Mouse (Mus musculus): ENCODE results near the gene Neb.

Gene Neb

DNA sequence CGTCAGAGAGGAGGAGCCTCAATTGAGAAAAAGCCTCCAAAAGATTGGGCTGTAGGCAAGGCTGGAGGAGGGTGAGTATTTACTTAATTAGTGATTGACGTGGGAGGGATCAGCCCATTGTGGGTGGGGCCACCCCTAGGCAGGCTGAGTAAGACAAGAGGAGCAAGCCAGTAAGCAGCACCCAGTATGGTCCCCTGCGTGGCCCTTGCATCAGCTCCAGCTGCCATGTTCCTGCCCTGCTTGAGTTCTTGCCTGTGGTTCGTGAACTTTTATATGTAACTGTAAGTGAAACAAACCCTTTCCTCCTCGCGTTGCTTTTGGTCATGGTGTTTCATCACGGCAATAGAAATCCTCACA is at the start of gene Neb:
Gene Neb (minus strand): TSS at position 27 of the 357 bp plus-strand sequence.
- DNase-seq: no peak

DNA sequence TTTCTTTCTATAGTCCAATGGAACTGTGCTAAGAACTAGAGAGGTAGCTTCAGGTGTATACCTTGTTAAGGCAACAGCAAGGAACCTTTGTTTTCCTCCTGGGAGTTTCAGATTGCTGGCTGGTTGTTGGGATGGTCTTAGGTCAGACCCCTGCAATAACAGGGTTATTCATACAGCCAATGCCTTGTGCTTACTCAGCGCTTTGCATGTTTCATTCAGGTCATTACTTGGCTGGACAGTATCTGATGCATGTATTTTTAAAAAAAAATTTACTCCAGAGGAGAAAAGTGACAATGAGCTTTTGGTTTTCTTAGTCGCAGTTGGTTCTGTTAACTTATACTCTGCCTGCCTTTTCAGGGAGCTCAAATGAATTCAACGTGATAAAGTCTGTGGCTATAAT is 49.1 kb upstream of the Neb start:
- DNase-seq: no peak

GRCm38 (mm10) chr2:52426041-52426440 is 47.8 kb upstream of the Neb start:
- no peak for DNase-seq

- no peak for DNase-seq
Measured at GRCm38 (mm10) chr2:52425523-52425795, 47.2 kb upstream of the Neb start.

- DNase-seq: peak; percentile 97
Measured at GRCm38 (mm10) chr2:52424747-52425522, 46.7 kb upstream of the Neb start, which contains the start of gene Arl5a. Gene Arl5a (minus strand): TSS chr2:52424901.

- DNase-seq: no peak
Measured at GRCm38 (mm10) chr2:52424248-52424728, 46.0 kb upstream of the Neb start.

- no peak for DNase-seq
Measured at GRCm38 (mm10) chr2:52423611-52424247, 45.5 kb upstream of the Neb start.

- DNase-seq: no peak
Measured at GRCm38 (mm10) chr2:52422871-52423610, 44.8 kb upstream of the Neb start.

DNA sequence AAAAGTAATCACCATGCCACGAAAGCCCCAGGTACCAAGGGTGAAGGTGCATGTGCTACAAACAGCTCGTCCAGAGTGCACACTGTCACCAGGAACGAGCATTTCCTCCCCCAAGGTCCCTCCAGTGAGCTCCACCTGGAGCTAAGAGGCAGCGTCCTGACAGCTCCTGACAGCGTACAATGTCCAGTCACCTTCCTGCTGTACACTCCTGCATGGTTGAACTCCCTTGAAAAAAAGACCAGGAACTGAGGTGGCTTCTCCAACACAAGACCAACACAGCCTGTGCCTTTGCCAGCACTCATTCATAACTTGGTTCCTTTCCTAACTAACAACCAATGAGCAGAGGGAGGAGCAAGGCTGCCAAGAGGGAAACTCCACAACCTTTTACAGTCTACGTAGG is 42.9 kb upstream of the Neb start:
- DNase-seq: no peak

DNA sequence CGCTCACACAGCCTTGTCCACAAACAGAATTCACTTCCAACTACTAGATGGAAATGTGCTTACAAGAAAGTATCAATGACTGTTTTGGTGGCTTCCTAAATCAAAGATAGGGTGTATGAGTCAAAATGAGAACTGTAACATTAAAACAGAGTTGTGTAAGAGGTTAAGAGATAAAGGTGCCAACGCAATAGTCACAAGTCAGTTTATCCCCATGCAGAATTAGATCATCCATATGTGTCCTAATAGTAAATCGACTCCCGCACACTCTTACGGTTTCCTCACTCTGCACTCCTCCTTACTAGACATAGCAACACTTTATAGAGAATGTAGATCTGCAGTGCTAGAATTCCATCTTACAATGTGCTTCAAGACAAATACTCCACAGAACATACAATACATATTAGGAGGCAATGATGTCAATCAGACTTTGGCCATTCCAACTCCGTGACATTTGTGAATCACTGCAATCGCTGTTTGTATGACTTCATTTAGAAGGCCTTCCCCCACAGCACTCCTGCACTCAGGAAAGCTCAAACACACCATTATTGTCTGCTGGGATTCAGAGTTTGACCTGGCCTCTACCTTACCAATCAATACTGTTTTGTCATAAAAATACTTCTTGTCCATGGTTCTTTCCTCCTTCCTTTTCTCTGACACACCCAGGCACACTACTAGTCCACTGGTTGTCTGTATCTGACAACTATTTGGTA is 41.9 kb upstream of the Neb start:
- DNase-seq: no peak

DNA sequence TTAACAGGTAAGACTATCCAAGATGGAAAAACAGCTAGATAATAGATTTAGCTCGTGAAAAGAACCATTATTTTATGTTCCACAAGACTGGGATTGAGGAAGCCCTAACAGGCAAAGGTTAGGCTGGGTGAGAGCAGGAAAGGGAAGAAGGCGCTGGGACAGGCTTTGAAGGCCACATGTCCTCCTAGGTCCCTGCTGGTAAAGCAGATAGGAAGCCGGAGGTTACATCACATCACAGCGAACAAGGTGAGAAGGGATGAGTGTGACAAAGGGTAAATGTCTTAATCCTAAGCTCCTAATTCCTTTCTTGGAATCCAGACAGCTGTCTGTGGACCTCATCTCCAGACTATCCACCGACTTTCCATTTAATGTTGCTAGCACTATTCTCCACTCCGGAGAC is 41.0 kb upstream of the Neb start:
- DNase-seq: no peak

- no peak for DNase-seq
Measured at GRCm38 (mm10) chr2:52412524-52413037, 34.3 kb upstream of the Neb start.

- no peak for DNase-seq
Measured at GRCm38 (mm10) chr2:52406480-52406879, 28.2 kb upstream of the Neb start.

DNA sequence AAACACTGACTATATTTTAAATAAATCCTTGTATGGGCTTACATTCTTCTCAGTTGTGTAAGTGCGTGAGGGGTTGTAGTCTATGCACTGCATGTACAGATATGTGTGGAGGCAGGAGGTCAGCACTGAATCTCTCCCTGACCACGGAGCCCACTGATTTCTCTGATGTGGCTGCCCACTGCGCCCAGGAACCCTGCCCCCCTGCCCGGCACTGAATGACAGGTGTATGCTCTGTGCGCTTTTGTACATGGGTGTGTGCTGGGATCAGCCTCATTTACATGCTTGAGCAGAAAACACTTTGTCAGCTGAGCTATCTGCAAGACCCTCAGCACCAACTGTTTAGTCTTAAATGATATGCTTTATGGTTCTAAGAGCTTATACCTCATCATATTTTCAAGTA is 27.0 kb upstream of the Neb start:
- DNase-seq: no peak

- no peak for DNase-seq
Measured at GRCm38 (mm10) chr2:52394529-52394928, 16.3 kb upstream of the Neb start.

GRCm38 (mm10) chr2:52390415-52390975 is 12.2 kb upstream of the Neb start:
- no peak for DNase-seq

DNA sequence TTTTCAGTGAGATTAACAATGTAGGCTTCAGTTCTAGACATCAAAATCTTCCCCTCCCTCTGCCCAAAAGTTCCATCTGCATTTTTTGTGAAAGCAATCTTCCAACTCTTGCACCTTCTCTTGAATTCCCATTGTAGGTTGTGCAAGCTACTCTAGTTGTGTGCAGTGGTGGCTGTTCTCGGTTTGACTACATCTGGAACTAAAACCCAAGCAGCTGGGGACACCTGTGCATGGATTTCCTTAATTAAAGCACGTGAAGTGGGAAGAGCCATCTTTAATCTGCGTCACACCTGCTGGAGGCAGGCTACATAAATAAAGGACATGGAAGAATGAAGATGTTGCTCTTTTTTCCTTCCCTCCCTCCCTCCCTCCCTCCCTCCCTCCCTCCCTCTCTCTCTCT is 11.7 kb upstream of the Neb start:
- DNase-seq: no peak

DNA sequence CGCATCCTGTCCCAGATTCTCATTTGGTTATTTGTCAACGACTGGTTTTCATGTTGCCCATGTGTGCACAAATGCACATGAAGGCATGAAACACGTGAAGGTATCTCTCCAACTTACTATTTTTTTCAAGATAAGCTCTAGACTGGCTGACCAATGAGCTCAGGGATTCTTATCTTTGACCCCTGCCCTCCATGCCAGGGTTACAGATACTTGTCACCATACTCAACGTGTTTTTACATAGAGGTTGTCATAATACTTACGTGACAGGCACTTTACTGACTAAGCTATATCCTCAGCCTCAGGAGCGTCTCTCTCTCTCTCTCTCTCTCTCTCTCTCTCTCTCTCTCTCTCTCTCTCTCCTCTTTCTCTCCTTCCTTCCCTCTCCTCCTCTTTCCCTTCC is 8.2 kb upstream of the Neb start:
- DNase-seq: no peak

DNA sequence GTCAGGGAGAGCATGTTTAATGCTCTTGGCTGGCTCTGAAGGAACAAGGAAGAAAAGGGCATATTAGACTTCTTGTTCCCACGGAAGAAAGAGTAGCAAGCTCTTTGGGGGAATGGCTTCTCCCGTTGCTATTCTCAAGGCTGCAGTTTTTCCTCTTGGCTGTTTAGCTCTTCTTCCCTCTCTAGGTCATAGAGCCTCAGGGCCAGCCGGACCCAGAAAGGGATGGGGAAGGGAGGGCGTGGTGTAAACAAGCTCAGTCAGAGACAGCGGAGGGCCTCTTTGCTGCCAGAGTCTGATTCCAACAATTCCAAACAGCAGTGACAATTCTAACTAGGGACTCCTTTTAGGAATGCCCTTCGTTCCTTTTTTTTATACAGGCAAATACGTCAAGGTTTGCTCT is 7.8 kb upstream of the Neb start:
- no peak for DNase-seq

DNA sequence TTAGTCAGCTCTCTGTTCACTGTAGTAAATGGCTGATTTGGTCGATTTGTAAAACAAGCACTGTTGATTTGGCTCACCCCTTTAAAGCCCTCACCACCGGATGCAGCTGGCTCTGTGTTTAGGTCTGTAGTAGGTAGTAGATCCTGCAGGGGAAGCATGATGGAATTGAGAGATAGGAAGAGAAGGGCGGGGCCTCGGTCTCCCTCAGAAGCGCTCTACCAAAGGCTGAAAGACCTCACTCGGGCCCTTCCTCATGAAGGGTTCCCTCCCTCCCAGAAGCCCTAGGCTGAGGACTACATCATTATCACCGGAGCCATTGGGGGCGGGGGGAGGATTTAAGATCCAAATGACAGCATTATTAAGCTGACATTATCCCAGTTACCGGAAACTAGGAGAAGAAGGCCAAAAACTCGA is 581 bp upstream of the Neb start:
- no peak for DNase-seq

DNA sequence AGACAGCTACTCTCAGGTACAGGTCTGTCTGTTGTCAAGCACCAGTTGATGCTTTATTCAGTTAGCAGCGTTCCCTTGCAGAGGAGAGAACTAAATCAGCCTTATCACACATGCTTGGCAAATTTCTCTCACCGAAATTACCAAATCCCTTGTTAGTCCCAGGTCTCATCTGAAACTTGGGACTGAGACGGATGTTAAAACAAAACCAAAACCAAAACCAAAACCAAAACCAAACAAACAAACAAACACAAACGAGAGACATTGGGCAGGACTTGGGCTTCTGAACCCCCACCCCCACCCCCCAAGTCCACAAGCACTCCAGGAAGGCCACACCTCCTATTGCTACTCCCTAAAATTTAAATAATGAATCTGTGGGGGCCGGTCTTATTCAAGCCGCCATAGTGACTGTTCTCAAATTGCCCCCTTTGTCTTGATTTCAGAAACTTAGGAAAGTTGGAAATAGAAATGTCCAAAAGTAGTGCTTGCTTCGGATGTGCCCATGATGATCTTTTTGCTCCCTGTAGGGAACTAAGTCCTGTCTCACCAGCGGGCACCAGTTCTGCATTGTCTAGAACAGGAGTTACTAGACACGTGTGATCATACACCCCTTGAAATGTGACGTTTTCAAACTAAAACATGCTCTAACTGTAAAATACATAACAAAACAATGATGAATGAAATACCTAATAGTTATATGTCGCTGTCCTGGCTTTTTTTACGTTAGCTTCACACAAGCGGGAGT is 397 bp downstream of the Neb start:
- DNase-seq: no peak

DNA sequence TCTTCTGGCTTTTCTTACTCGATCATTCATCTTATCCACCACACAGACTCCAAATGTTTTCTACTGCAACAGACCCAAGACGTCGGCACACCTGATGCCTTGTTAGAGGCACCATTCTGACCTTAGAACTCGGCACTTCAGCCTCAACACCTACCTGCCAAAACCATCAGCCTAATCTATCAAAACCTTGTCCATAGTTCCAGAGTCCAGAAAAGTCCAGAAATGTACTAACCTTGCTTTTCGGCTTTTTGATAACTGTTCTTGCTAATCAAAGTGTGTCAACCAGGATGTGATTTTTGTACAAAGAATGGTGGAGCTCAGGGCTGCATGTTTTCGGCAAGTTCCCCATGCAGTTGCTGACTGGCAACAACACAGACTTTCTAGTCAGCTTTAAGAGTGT is 3.6 kb downstream of the Neb start:
- DNase-seq: no peak

All from cerebellum, adult 8-10 months (tissue).